Mouse (Mus musculus): ENCODE measurements at regions not wholly inside any gene's neighbourhood (a gene's known extent, or its start where the extent isn't known, plus 50 kb on each side); places are given as distances from the start of the nearest gene placed in this dataset.

GRCm38 (mm10) chr8:46419402-46419801 is 51.4 kb upstream of the Acsl1 start:
- H3K36me3 ChIP-seq: no peaks in the 10 kb centered on the region
- no peaks in the 10 kb centered on the region for H3K4me1 ChIP-seq
- no peaks in the 10 kb centered on the region for H3K9me3 ChIP-seq (replicated peaks)
- WGBS: 83% methylated on average over 5 of the region's 5 CpGs
- H3K27ac ChIP-seq: no peak overlapping the region
- no peak overlapping the region for H3K4me3 ChIP-seq
- H3K4me2 ChIP-seq (replicated peaks): no peak overlapping the region
- no peak for ATAC-seq (ENCODE audit: low FRiP score)
- no peak overlapping the region for H3K9ac ChIP-seq
- no peaks in the 10 kb centered on the region for H3K27me3 ChIP-seq

- no peaks in the 10 kb centered on the region for H3K36me3 ChIP-seq
- H3K4me1 ChIP-seq: no peaks in the 10 kb centered on the region
- no peak overlapping the region for H3K9ac ChIP-seq
- 90% methylated on average over 8 of the region's 8 CpGs for WGBS
- no peaks in the 10 kb centered on the region for H3K27me3 ChIP-seq
- no peak overlapping the region for H3K27ac ChIP-seq
- H3K9me3 ChIP-seq (replicated peaks): no peaks in the 10 kb centered on the region
- no peak overlapping the region for H3K4me3 ChIP-seq
- ATAC-seq (ENCODE audit: low FRiP score): no peak
- no peak overlapping the region for H3K4me2 ChIP-seq (replicated peaks)
Observed at GRCm38 (mm10) chr8:46420476-46420875, 50.4 kb upstream of the Acsl1 start.
